Mouse (Mus musculus) forebrain, embryonic 13.5 days (tissue): Measurements from ENCODE around the gene Folh1. TPM values are rescaled to one million over a fixed set of nuclear protein-coding genes. Genes with fewer than 3 reads are reported as not detected.
A peak's percentile ranks its signal among the peaks of the same experiment; 100 is the strongest.
"Not testable (repeated sequence)": the region's sequence is repeated elsewhere in the genome, so short reads cannot be mapped to it uniquely, and the experiment has no call there.

Source experiments
- ATAC-seq: fragments of 200-750 bp; cut with Nextera tagmentation; 2 replicates; pipeline ENCODE4 v1.8.0; 2017
- H3K27ac ChIP-seq: fragments of 300-500 bp; sonication (generic); 2 replicates; pipeline ENCODE4 v1.5.1; 2015; ENCODE audit warnings: inconsistent platforms, mild to moderate bottlenecking, moderate library complexity
- H3K27me3 ChIP-seq: fragments of 300-500 bp; sonication (generic); 2 replicates; pipeline ENCODE4 v1.6.1; 2015; ENCODE audit warnings: mild to moderate bottlenecking, inconsistent platforms
- H3K36me3 ChIP-seq: fragments of 300-500 bp; sonication (generic); 2 replicates; pipeline ENCODE4 v1.6.1; 2015; ENCODE audit warnings: mild to moderate bottlenecking, inconsistent platforms; ENCODE audit not compliant: poor library complexity, severe bottlenecking
- H3K4me1 ChIP-seq: fragments of 300-500 bp; sonication (generic); 2 replicates; pipeline ENCODE4 v1.6.1; 2015; ENCODE audit warnings: inconsistent platforms
- H3K4me2 ChIP-seq: fragments of 300-500 bp; sonication (generic); 2 replicates; pipeline ENCODE4 v1.6.1; 2015; ENCODE audit warnings: inconsistent platforms, mild to moderate bottlenecking, moderate library complexity
- H3K4me3 ChIP-seq: fragments of 300-500 bp; sonication (generic); 2 replicates; pipeline ENCODE4 v1.5.1; 2015; ENCODE audit warnings: mild to moderate bottlenecking, inconsistent platforms
- H3K9ac ChIP-seq: fragments of 300-500 bp; sonication (generic); 2 replicates; pipeline ENCODE4 v1.6.1; 2015; ENCODE audit warnings: mild to moderate bottlenecking, inconsistent platforms
- H3K9me3 ChIP-seq: fragments of 300-500 bp; sonication (generic); replicated peaks from 2 replicates; pipeline ENCODE4 v1.6.1; 2016; ENCODE audit warnings: inconsistent platforms
- WGBS: fragments of 180-500 bp; shearing (Covaris S2); methylation state at CpG from one replicate; pipeline ENCODE4 v1.1.7; 2015; 5-methylcytosine and 5-hydroxymethylcytosine counted together
- polyA plus RNA-seq: library from polyadenylated mRNA; unstranded; fragments of >200 nt; fragmentation: Nextera tagmentation; extraction: Ambion mirVana; gene quantifications from 2 replicates; pipeline ENCODE4 v1.2.1, GENCODE M21; 2015

Gene Folh1
- 0.21 and 0.35 TPM in 2 replicates for polyA plus RNA-seq

GRCm38 (mm10) chr7:86775617-86776325 lies at the start of gene Folh1:
TSS of gene Folh1 (minus strand) at chr7:86775943.
- WGBS = 3% methylated on average over 11 of the region's 11 CpGs
- Histone ChIP-seq H3K27ac (no peak within 1 kb of the TSS), H3K4me3 (peak within 1 kb of the TSS; percentile 28)

GRCm38 (mm10) chr7:86816466-86816865 lies 40.7 kb upstream of the Folh1 start:
- ATAC-seq = no peak
- Histone ChIP-seq H3K36me3 (no peaks in the 10 kb centered on the region), H3K9me3 (no peaks in the 10 kb centered on the region), H3K4me3 (no peak overlapping the region), H3K4me1 (no peaks in the 10 kb centered on the region), H3K27me3 (no peaks in the 10 kb centered on the region), H3K9ac (no peak overlapping the region), H3K27ac (no peak overlapping the region), H3K4me2 (no peak overlapping the region)
- WGBS = 81% methylated on average over 1 of the region's 1 CpGs

More at GRCm38 (mm10) chr7:86775617-86776325, at the start of gene Folh1:
- H3K9me3 ChIP-seq = no peaks in the 10 kb centered on the region
- H3K4me2 ChIP-seq = peak within 1 kb of the TSS; percentile 54
- no peaks in the 10 kb centered on the region for H3K27me3 ChIP-seq
- peaks cover 8% of the 10 kb centered on the region for H3K4me1 ChIP-seq
- no peak within 1 kb of the TSS for H3K9ac ChIP-seq
- no peaks in the 10 kb centered on the region for H3K36me3 ChIP-seq
- ATAC-seq = peak; percentile 78

- H3K4me3 ChIP-seq, H3K4me2 ChIP-seq, H3K9ac ChIP-seq, H3K36me3 ChIP-seq, H3K9me3 ChIP-seq, H3K27ac ChIP-seq, H3K4me1 ChIP-seq, H3K27me3 ChIP-seq, ATAC-seq: not testable (repeated sequence)
- 77% methylated on average over 6 of the region's 6 CpGs for whole genome bisulfite sequencing
These were observed 40.0 kb upstream of the Folh1 start for GRCm38 (mm10) chr7:86815716-86816115.

GRCm38 (mm10) chr7:86815241-86815640 lies 39.5 kb upstream of the Folh1 start:
- WGBS = 90% methylated on average over 5 of the region's 5 CpGs
- H3K9me3 ChIP-seq, H3K4me2 ChIP-seq, H3K36me3 ChIP-seq, H3K4me3 ChIP-seq, H3K27me3 ChIP-seq, ATAC-seq, H3K9ac ChIP-seq, H3K27ac ChIP-seq, H3K4me1 ChIP-seq: not testable (repeated sequence)

- H3K9me3 ChIP-seq = no peaks in the 10 kb centered on the region
- H3K4me1 ChIP-seq = no peaks in the 10 kb centered on the region
- no peaks in the 10 kb centered on the region for H3K36me3 ChIP-seq
- H3K27ac ChIP-seq = no peak within 1 kb of the TSS
- H3K4me2 ChIP-seq = no peak within 1 kb of the TSS
- no peak within 1 kb of the TSS for H3K9ac ChIP-seq
- ATAC-seq = no peak
- no peaks in the 10 kb centered on the region for H3K27me3 ChIP-seq
- no peak within 1 kb of the TSS for H3K4me3 ChIP-seq
These were observed 19.0 kb upstream of the Folh1 start, which contains the start of gene Vmn2r77 for GRCm38 (mm10) chr7:86794727-86795126. TSS of gene Vmn2r77 (plus strand) at chr7:86795027.

- Histone ChIP-seq H3K9ac (no peak overlapping the region), H3K27ac (no peak overlapping the region), H3K27me3 (no peaks in the 10 kb centered on the region), H3K4me3 (no peak overlapping the region), H3K36me3 (no peaks in the 10 kb centered on the region), H3K9me3 (no peaks in the 10 kb centered on the region), H3K4me2 (no peak overlapping the region), H3K4me1 (peaks cover 8% of the 10 kb centered on the region)
- 94% methylated on average over 3 of the region's 3 CpGs for WGBS
- ATAC-seq = no peak
These were observed 4.1 kb downstream of the Folh1 start for GRCm38 (mm10) chr7:86771621-86772020.

GRCm38 (mm10) chr7:86764628-86765027 lies 11.1 kb downstream of the Folh1 start:
- Histone ChIP-seq H3K27me3 (no peaks in the 10 kb centered on the region), H3K27ac (no peak overlapping the region), H3K4me3 (no peak overlapping the region), H3K9ac (no peak overlapping the region), H3K36me3 (no peaks in the 10 kb centered on the region), H3K9me3 (no peaks in the 10 kb centered on the region), H3K4me1 (no peaks in the 10 kb centered on the region), H3K4me2 (no peak overlapping the region)
- ATAC-seq = no peak

- H3K27ac ChIP-seq = no peak overlapping the region
- H3K9me3 ChIP-seq = no peaks in the 10 kb centered on the region
- ATAC-seq = no peak
- H3K27me3 ChIP-seq = no peaks in the 10 kb centered on the region
- no peaks in the 10 kb centered on the region for H3K36me3 ChIP-seq
- no peaks in the 10 kb centered on the region for H3K4me1 ChIP-seq
- 79% methylated on average over 1 of the region's 1 CpGs for WGBS
- H3K4me2 ChIP-seq = no peak overlapping the region
- no peak overlapping the region for H3K4me3 ChIP-seq
- no peak overlapping the region for H3K9ac ChIP-seq
These were observed 15.0 kb downstream of the Folh1 start for GRCm38 (mm10) chr7:86760751-86761150.

- no peak overlapping the region for H3K9ac ChIP-seq
- no peak for ATAC-seq
- H3K27me3 ChIP-seq = no peaks in the 10 kb centered on the region
- no peak overlapping the region for H3K27ac ChIP-seq
- no peak overlapping the region for H3K4me2 ChIP-seq
- no peaks in the 10 kb centered on the region for H3K36me3 ChIP-seq
- no peak overlapping the region for H3K4me3 ChIP-seq
- no peaks in the 10 kb centered on the region for H3K4me1 ChIP-seq
- no peaks in the 10 kb centered on the region for H3K9me3 ChIP-seq
These were observed 50.7 kb downstream of the Folh1 start for GRCm38 (mm10) chr7:86725013-86725412.

- Histone ChIP-seq H3K9ac (no peak within 1 kb of the TSS), H3K36me3 (no peaks in the 10 kb centered on the region), H3K4me2 (no peak within 1 kb of the TSS), H3K4me3 (no peak within 1 kb of the TSS), H3K9me3 (no peaks in the 10 kb centered on the region; the same call in 1 of the 2 replicates), H3K4me1 (no peaks in the 10 kb centered on the region), H3K27ac (no peak within 1 kb of the TSS), H3K27me3 (no peaks in the 10 kb centered on the region)
- ATAC-seq = no peak
These were observed 87.7 kb downstream of the Folh1 start, which contains the start of gene Olfr292 for GRCm38 (mm10) chr7:86688030-86688429. TSS of gene Olfr292 (plus strand) at chr7:86688330.

Other genes with a start within 250 kb of the Folh1 start
- gene Olfr295, start 192.1 kb downstream of the Folh1 start, polyA plus RNA-seq = not detected in 2 replicates
- gene Olfr294, start 159.3 kb downstream of the Folh1 start, polyA plus RNA-seq = not detected in 2 replicates
- not detected in 2 replicates for gene Olfr293, start 126.9 kb downstream of the Folh1 start, polyA plus RNA-seq
- gene Olfr292, start 87.6 kb downstream of the Folh1 start, polyA plus RNA-seq = not detected in 2 replicates
- not detected in 2 replicates for gene Vmn2r77, start 19.1 kb upstream of the Folh1 start, polyA plus RNA-seq
- gene Vmn2r78, start 139.2 kb upstream of the Folh1 start, polyA plus RNA-seq = not detected in 2 replicates
- not detected in 2 replicates for gene Vmn2r79, start 220.2 kb upstream of the Folh1 start, polyA plus RNA-seq